Mouse (Mus musculus) CD4-positive, CD25-positive, alpha-beta regulatory T cell, adult 9 weeks (primary cell): ENCODE results near the gene Vmn2r107. TPM values are rescaled to one million over a fixed set of nuclear protein-coding genes. Genes with fewer than 3 reads are reported as not detected.

Experiments
- polyA plus RNA-seq: library from polyadenylated mRNA; unstranded; fragments of 100-300 nt; shearing (Covaris generic); gene quantifications from one replicate; pipeline ENCODE4 v1.2.1, GENCODE M21; 2017

Gene Vmn2r107
- polyA plus RNA-seq: not detected

GRCm38 (mm10) chr17:20344942-20345341, at the start of gene Vmn2r107:
Gene Vmn2r107, plus strand, starts transcription at chr17:20345242.

GRCm38 (mm10) chr17:20413846-20414245, 68.8 kb downstream of the Vmn2r107 start, which contains the start of gene Vmn1r224:
Gene Vmn1r224, plus strand, starts transcription at chr17:20414146.

Other genes with a start within 250 kb of the Vmn2r107 start
- gene Fpr-rs7, start 231.0 kb upstream of the Vmn2r107 start, polyA plus RNA-seq: not detected
- not detected for gene Fpr-rs6, start 162.1 kb upstream of the Vmn2r107 start, polyA plus RNA-seq
- gene Vmn2r105, start 110.2 kb upstream of the Vmn2r107 start, polyA plus RNA-seq: not detected
- not detected for gene Vmn2r106, start 59.7 kb upstream of the Vmn2r107 start, polyA plus RNA-seq
- not detected for gene Vmn1r224, start 68.9 kb downstream of the Vmn2r107 start, polyA plus RNA-seq
- not detected for gene Vmn2r108, start 136.1 kb downstream of the Vmn2r107 start, polyA plus RNA-seq
- gene Vmn1r225, start 152.9 kb downstream of the Vmn2r107 start, polyA plus RNA-seq: not detected
- gene Vmn2r109, start 219.5 kb downstream of the Vmn2r107 start, polyA plus RNA-seq: not detected